Mouse (Mus musculus) brain, embryonic 14.5 days (tissue): ENCODE measurements around the gene Alpk3.

Source experiments
- CTCF ChIP-seq: fragments of 200-500 bp; IDR thresholded peaks from 2 replicates; pipeline ENCODE4 v1.5.1; 2012; ENCODE audit warnings: inconsistent platforms, mild to moderate bottlenecking, moderate library complexity, borderline replicate concordance; ENCODE audit not compliant: insufficient read depth, insufficient read length; ENCODE audit errors: extremely low read depth
- POLR2A ChIP-seq: fragments of 200-500 bp; IDR thresholded peaks from 2 replicates; pipeline ENCODE4 v1.6.1; 2012; ENCODE audit warnings: mild to moderate bottlenecking, inconsistent platforms, borderline replicate concordance; ENCODE audit not compliant: poor library complexity, insufficient read depth, insufficient read length, severe bottlenecking; ENCODE audit errors: extremely low read depth

DNA sequence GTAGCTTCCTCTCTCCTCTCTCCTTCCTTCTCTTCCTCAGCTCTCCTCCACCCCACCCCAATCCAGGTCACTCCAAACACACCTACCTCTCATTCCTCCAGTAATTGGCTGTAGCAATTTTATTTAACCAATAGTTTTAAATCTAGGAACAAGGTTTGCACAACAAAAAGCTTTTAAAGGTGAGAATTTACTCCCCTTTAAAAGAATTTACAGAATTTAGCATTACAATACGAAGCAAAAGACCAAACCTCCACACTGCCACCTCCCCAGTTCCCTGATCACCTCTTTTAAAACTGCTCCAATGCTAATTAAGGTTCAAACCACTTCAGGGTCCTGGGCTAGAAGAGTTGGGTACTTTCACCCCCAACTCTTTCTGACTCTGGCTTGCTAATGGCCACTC is 84.1 kb downstream of the Alpk3 start:
- no peak for TF ChIP-seq CTCF
- no peak for TF ChIP-seq POLR2A
